Mouse (Mus musculus): ENCODE results near the gene Sec14l4. TPM values are rescaled to one million over a fixed set of nuclear protein-coding genes. Genes with fewer than 3 reads are reported as not detected.
A peak's percentile ranks its signal among the peaks of the same experiment; 100 is the strongest.

The Sec14l4 gene
- polyA plus RNA-seq (2016; fragmentation: Nextera tagmentation; extraction: Ambion mirVana), result 0.42 TPM in 1 of 2 replicates, not detected in the other

DNA sequence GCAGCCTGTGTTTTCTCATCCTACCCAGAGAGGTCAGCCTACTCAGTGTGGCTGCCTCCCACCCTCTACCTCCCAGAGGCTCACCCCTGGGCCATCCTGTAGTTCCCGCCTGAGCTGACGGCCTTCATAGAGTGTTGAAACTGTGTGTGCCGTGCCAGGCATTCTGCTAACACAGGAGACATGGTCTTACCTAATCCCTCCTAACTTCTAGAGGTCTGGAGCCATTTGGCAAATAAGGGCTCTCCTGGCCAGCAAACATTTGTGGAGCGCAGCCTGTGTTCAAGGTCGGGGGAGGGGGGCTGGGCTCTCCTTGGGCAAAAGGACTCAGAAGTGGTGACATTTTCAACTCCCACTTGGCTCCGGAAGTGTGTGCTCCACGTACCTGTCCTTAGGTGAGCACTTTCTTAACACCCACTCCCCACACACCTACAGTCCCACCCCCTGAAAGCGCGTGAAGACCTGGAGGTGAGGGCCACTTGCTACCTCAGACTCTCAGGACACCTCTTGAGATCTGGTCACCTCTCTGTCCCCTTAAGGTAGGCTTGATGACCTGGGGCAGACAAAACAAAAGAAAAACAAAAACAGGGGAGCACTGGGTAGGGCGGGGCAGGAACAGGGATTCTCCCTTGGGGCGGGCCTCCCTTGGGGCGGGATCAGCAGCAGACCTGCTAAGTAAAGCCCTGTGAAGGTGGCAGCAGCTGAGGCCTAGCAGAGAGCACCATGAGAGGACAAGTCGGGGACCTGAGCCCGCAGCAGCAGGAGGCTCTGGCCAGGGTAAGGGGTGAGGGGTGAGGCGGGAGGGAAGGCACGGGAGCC, at the start of gene Sec14l4:
Gene Sec14l4, plus strand, starts transcription at position 337 of the 816 bp plus-strand sequence.
- no peaks in the 10 kb centered on the region for H3K9me3 ChIP-seq
- 44% methylated on average over 16 of the region's 16 CpGs for WGBS
- H3K4me3 ChIP-seq (replicated peaks), result no peak within 1 kb of the TSS
- no peaks in the 10 kb centered on the region for H3K4me1 ChIP-seq
- 0 out of 2 replicates have a peak, but pooled peaks cover 6% of the 10 kb centered on the region for H3K27me3 ChIP-seq
- H3K9ac ChIP-seq, result no peak within 1 kb of the TSS
- H3K27ac ChIP-seq, result no peak within 1 kb of the TSS
- no peak for ATAC-seq (ENCODE audit: low FRiP score)
- no peak within 1 kb of the TSS for H3K4me2 ChIP-seq
- no peaks in the 10 kb centered on the region for H3K36me3 ChIP-seq (replicated peaks)

DNA sequence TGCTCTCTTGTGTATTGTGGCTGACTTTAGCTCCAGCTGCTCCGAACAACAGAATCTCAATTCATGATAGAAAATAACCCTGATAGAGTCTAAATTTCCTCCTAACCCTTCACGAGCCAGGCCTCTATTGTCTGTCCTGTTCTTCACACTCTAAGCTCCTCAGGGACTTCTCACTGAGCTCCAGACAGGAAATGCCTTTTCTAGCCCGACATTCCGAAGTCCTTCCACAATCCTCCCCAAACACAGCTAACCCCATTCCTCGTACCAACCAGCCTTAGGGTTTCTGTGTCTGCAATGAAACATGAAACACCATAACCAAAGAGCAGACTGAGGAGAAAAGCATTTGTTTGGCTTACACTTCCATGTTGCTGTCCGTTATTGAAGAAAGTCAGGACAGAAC, 49.7 kb upstream of the Sec14l4 start:
- H3K27ac ChIP-seq, result no peak overlapping the region
- H3K9me3 ChIP-seq, result no peaks in the 10 kb centered on the region
- 71% methylated on average over 6 of the region's 6 CpGs for WGBS
- H3K4me2 ChIP-seq, result no peak overlapping the region
- H3K9ac ChIP-seq, result no peak overlapping the region
- H3K27me3 ChIP-seq, result peaks cover 30% of the 10 kb centered on the region
- peaks cover 51% of the 10 kb centered on the region for H3K36me3 ChIP-seq (replicated peaks)
- H3K4me1 ChIP-seq, result peaks cover 15% of the 10 kb centered on the region
- no peak overlapping the region for H3K4me3 ChIP-seq (replicated peaks)
- no peak for ATAC-seq (ENCODE audit: low FRiP score)

DNA sequence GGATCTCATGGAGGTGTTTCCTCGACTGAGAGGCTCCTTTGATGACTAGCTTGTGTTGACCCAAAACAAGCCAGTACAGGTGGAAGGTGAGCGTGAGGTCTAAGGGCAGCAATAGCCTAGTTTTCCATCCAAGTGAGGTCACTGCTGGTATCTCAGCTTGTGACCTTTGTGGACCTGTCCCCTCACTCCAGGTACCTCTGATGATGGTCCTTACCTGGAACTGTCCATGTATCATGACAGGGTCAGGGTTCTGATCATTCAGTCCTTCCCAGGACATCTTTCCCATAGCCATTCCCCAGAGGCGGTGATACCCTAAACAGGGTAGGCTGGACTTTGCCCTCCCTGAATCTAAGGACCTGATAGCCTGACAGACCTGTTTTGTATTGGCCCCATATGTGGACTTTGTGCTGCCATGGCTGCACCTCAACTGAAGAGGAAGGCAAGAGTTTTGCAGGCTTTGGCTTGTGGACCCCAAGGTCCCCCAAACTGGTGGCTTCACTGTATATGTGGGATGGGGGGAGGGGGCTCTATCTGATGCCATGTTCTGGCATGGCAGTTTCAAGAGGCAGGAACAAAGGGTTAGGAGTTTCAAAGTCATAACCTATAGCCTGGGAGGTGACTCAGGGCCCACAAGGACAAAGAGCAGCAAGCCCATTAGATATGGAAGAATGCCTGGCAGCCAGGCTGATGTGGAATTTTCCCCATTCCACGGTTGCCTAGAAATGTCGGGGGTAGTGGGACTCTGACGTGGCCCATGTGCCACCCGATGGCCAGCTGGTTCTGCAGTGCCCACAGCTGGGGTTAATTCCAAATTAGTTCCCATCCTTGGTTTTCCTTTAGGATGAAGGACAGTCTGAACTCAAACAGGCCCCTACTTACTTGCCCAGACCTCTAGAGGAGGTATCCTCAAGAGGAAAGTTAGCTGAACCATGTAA, 48.7 kb upstream of the Sec14l4 start:
- Histone ChIP-seq H3K4me3 (replicated peaks) (no peak overlapping the region), H3K9me3 (no peaks in the 10 kb centered on the region), H3K36me3 (replicated peaks) (peaks cover 41% of the 10 kb centered on the region), H3K4me1 (peaks cover 15% of the 10 kb centered on the region), H3K4me2 (no peak overlapping the region), H3K27me3 (peaks cover 30% of the 10 kb centered on the region), H3K27ac (no peak overlapping the region), H3K9ac (no peak overlapping the region)
- no peak for ATAC-seq (ENCODE audit: low FRiP score)
- 75% methylated on average over 7 of the region's 7 CpGs for WGBS

DNA sequence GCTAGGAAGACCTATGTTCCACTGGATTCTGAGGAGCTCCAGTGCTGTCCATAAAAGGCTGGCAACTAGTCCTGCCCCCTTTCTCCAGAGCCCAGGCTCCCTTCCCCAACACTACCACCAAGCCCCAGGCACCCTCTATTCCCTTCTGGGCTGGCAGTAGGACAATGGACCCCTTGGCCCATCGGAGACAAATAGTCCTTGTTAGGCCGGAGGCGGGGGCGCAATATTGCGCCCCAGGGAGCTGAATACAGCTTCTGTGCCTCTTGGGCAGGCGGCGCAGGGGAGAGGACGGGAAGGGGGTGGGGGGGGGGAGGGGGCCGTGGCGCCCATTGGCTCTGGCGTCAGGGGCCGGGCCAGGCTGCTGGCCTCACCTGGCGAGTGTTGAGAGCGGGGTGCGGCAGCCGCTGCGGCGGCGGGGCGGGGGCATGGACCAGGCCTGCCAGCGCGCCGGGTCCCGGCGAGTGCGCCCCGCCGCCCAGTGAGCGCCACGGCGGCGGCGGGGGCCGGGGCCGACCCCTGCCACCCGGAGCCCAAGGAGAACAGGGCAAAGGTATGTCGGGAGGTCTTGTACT, 47.9 kb upstream of the Sec14l4 start, which contains the start of gene Gal3st1:
Gene Gal3st1, plus strand, starts transcription at position 346 of the 572 bp plus-strand sequence.
- peaks cover 30% of the 10 kb centered on the region for H3K27me3 ChIP-seq
- no peak within 1 kb of the TSS for H3K27ac ChIP-seq
- ATAC-seq (ENCODE audit: low FRiP score), result peak; percentile 53
- peak within 1 kb of the TSS; percentile 73 for H3K4me2 ChIP-seq
- H3K4me3 ChIP-seq (replicated peaks), result peak within 1 kb of the TSS; percentile 43
- under 1% methylated on average over 35 of the region's 37 CpGs for WGBS
- H3K9ac ChIP-seq, result peak within 1 kb of the TSS; percentile 50
- H3K4me1 ChIP-seq, result peaks cover 15% of the 10 kb centered on the region
- no peaks in the 10 kb centered on the region for H3K9me3 ChIP-seq
- peaks cover 32% of the 10 kb centered on the region for H3K36me3 ChIP-seq (replicated peaks)

DNA sequence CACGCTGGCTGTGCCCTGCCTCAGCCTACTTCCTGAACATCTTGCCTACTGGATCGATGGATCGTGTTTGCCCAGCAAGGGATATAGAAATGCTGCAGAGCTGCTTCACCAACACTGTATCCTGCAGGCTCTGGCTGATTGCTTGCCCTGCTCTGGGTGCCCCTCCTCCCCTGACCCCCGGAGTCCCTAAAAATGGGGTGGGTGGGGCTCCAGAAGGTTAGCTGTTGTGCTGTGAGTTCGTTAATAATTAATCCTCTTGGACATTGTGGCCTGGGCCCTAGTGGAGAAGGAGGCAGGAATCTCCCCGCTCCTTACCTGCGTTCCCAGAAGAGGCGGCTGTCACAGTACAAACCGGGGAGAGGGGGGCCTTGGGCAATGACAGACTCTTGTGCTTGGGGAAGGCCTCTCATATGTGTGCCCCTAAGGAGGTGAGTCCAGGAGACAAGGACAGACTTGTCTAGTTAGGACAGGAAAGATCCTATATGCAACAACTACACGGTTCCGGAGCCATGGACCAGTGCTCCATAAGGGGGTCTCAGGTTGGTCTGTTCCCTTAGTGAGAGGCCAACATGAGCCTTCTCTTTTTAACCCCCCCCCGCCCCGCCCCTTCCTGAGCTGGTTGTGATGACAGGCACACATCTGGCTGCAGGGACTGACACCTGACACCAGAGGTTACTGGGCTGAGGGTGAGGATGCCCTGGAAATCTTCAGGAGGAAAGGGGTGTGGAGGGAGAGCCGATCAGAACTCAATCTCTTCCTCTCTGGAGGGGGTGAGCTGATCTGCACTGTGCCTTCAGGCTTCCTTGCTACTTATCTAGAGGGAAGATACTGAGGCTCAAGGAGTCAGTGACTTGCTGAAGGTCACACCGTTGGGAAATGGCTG, 47.2 kb upstream of the Sec14l4 start:
- peak overlapping the region; percentile 50 for H3K9ac ChIP-seq
- no peak overlapping the region for H3K27ac ChIP-seq
- H3K4me3 ChIP-seq (replicated peaks), result peak overlapping the region; percentile 43
- ATAC-seq (ENCODE audit: low FRiP score), result peak; percentile 46; the same call in 1 of the 2 replicates
- peaks cover 25% of the 10 kb centered on the region for H3K36me3 ChIP-seq (replicated peaks)
- peak overlapping the region; percentile 73 for H3K4me2 ChIP-seq
- no peaks in the 10 kb centered on the region for H3K9me3 ChIP-seq
- H3K27me3 ChIP-seq, result peaks cover 30% of the 10 kb centered on the region
- WGBS, result 10% methylated on average over 15 of the region's 15 CpGs
- H3K4me1 ChIP-seq, result peaks cover 15% of the 10 kb centered on the region

GRCm38 (mm10) chr11:3989748-3990147, 41.5 kb upstream of the Sec14l4 start:
- Histone ChIP-seq H3K27me3 (peaks cover 11% of the 10 kb centered on the region), H3K4me3 (replicated peaks) (no peak overlapping the region), H3K27ac (no peak overlapping the region), H3K4me1 (no peaks in the 10 kb centered on the region; the same call in 1 of the 2 replicates), H3K4me2 (no peak overlapping the region), H3K9ac (no peak overlapping the region), H3K9me3 (no peaks in the 10 kb centered on the region), H3K36me3 (replicated peaks) (no peaks in the 10 kb centered on the region)
- no peak for ATAC-seq (ENCODE audit: low FRiP score)
- WGBS, result 32% methylated on average over 3 of the region's 3 CpGs

- WGBS, result 79% methylated on average over 6 of the region's 6 CpGs
- ATAC-seq (ENCODE audit: low FRiP score), result no peak
These were observed 38.1 kb upstream of the Sec14l4 start for GRCm38 (mm10) chr11:3993132-3993531.

DNA sequence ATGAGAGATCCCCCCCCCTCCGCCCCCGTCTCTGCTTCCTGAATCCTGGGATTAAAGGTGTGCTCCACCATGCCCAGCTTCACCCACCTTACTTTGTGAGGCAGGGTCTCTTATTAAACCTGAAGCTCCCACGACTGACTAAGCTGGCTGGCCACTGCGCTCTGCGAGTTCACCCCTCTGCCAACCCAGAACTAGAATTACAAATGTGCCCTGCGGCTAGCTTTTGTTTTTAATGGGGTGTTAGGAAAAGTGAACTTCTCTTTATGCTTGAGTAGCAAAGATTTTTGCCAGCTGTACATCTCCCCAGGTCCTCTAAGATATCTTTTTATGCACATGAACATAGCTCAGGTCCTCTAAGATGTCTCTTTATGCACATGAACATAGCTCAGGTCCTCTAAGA, 37.3 kb upstream of the Sec14l4 start:
- H3K9ac ChIP-seq, result no peak overlapping the region
- H3K9me3 ChIP-seq, result no peaks in the 10 kb centered on the region
- H3K27me3 ChIP-seq, result peaks cover 38% of the 10 kb centered on the region
- ATAC-seq (ENCODE audit: low FRiP score), result no peak
- H3K36me3 ChIP-seq (replicated peaks), result no peaks in the 10 kb centered on the region
- WGBS, result 86% methylated on average over 6 of the region's 6 CpGs
- no peak overlapping the region for H3K27ac ChIP-seq
- no peak overlapping the region for H3K4me2 ChIP-seq
- H3K4me1 ChIP-seq, result peaks cover 7% of the 10 kb centered on the region
- H3K4me3 ChIP-seq (replicated peaks), result no peak overlapping the region

More at GRCm38 (mm10) chr11:3993132-3993531, 38.1 kb upstream of the Sec14l4 start:
- Histone ChIP-seq H3K9me3 (no peaks in the 10 kb centered on the region), H3K4me3 (replicated peaks) (no peak overlapping the region), H3K9ac (no peak overlapping the region), H3K27ac (no peak overlapping the region), H3K27me3 (peaks cover 30% of the 10 kb centered on the region), H3K36me3 (replicated peaks) (no peaks in the 10 kb centered on the region), H3K4me2 (no peak overlapping the region), H3K4me1 (peaks cover 1% of the 10 kb centered on the region)

DNA sequence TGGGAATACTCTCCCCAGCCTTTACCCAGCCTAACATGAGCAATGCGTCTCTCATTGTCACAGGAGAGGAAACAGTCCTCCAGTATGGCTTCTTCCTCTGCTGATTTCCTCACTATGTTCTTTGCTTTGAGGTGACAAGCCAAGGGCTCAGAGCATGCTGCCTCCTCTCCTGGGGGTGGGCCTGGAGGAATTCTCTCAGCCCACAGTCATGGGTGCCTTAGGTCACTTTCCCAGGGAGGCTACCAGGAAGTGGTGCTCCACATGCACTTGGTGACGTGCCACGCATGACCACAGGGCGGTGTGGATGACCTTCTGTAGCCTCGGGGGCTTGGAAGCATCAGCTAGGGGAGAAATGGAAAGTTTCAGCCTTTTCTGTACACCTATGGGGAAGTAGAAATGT, 35.8 kb upstream of the Sec14l4 start:
- peaks cover 53% of the 10 kb centered on the region for H3K27me3 ChIP-seq
- WGBS, result 88% methylated on average over 5 of the region's 5 CpGs
- no peak overlapping the region for H3K4me3 ChIP-seq (replicated peaks)
- peaks cover 7% of the 10 kb centered on the region for H3K4me1 ChIP-seq
- H3K4me2 ChIP-seq, result no peak overlapping the region
- H3K9ac ChIP-seq, result no peak overlapping the region
- no peaks in the 10 kb centered on the region for H3K36me3 ChIP-seq (replicated peaks)
- no peak overlapping the region for H3K27ac ChIP-seq
- ATAC-seq (ENCODE audit: low FRiP score), result no peak
- no peaks in the 10 kb centered on the region for H3K9me3 ChIP-seq

- Histone ChIP-seq H3K27me3 (peaks cover 56% of the 10 kb centered on the region), H3K9me3 (no peaks in the 10 kb centered on the region), H3K4me3 (replicated peaks) (no peak overlapping the region), H3K4me2 (no peak overlapping the region), H3K27ac (no peak overlapping the region), H3K36me3 (replicated peaks) (no peaks in the 10 kb centered on the region), H3K9ac (no peak overlapping the region), H3K4me1 (peaks cover 7% of the 10 kb centered on the region)
- no peak for ATAC-seq (ENCODE audit: low FRiP score)
- WGBS, result 91% methylated on average over 3 of the region's 3 CpGs
These were observed 34.4 kb upstream of the Sec14l4 start for GRCm38 (mm10) chr11:3996840-3997239.

DNA sequence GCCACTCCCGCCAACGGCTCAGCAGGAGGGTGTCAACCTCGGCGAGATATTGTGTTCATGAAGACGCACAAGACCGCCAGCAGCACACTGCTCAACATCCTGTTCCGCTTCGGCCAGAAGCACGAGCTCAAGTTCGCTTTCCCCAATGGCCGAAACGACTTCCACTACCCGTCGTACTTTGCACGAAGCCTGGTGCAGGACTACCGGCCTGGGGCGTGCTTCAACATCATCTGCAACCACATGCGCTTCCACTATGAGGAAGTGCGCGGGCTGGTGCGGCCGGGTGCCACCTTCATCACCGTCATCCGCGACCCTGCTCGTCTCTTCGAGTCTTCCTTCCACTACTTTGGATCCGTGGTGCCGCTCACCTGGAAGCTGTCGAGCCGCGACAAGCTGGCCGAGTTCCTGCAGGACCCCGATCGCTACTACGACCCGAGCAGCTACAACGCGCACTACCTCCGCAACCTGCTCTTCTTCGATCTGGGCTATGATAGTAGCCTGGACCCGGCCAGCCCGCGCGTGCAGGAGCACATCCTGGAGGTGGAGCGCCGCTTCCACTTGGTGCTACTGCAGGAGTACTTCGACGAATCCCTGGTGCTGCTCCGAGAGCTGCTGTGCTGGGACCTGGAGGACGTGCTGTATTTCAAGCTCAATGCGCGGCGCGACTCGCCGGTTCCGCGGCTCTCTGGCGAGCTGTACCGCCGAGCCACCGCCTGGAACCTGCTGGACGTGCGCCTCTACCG, 33.1 kb upstream of the Sec14l4 start:
- ATAC-seq (ENCODE audit: low FRiP score), result no peak
- peak overlapping the region; percentile 48 for H3K4me2 ChIP-seq
- no peaks in the 10 kb centered on the region for H3K9me3 ChIP-seq
- H3K27ac ChIP-seq, result no peak overlapping the region
- WGBS, result 7% methylated on average over 66 of the region's 66 CpGs
- no peaks in the 10 kb centered on the region for H3K36me3 ChIP-seq (replicated peaks)
- peak overlapping the region; percentile 28 for H3K4me3 ChIP-seq (replicated peaks)
- no peak overlapping the region for H3K9ac ChIP-seq
- peaks cover 53% of the 10 kb centered on the region for H3K27me3 ChIP-seq
- H3K4me1 ChIP-seq, result peaks cover 7% of the 10 kb centered on the region

All from forebrain, embryonic 12.5 days (tissue).